Mouse (Mus musculus): ENCODE data around the gene Zfp276. TPM values are rescaled to one million over a fixed set of nuclear protein-coding genes. Genes with fewer than 3 reads are reported as not detected.
"Not testable (repeated sequence)": the region's sequence is repeated elsewhere in the genome, so short reads cannot be mapped to it uniquely, and the experiment has no call there.

Gene Zfp276
- polyA plus RNA-seq, 1 experiment from 2014 or later, result 24.3 TPM

- Histone ChIP-seq H3K9me3 (no peaks in the 10 kb centered on the region), H3K4me2 (no peak overlapping the region), H3K4me3 (no peak overlapping the region), H3K4me1 (replicated peaks) (no peaks in the 10 kb centered on the region), H3K27me3 (no peaks in the 10 kb centered on the region), H3K36me3 (peaks cover 4% of the 10 kb centered on the region; the same call in 1 of the 2 replicates), H3K9ac (no peak overlapping the region), H3K27ac (no peak overlapping the region)
- WGBS, result 86% methylated on average over 13 of the region's 13 CpGs
- ATAC-seq (ENCODE audit: low FRiP score), result no peak
Observed at GRCm38 (mm10) chr8:123280302-123281094, 26.5 kb downstream of the Zfp276 start.

- H3K27ac ChIP-seq; H3K36me3 ChIP-seq; H3K4me3 ChIP-seq; ATAC-seq (ENCODE audit: low FRiP score); H3K4me2 ChIP-seq; H3K4me1 ChIP-seq (replicated peaks); H3K9ac ChIP-seq; H3K9me3 ChIP-seq; H3K27me3 ChIP-seq: not testable (repeated sequence)
- 90% methylated on average over 6 of the region's 6 CpGs for WGBS
Observed at GRCm38 (mm10) chr8:123282994-123283393, 29.0 kb downstream of the Zfp276 start.

- Histone ChIP-seq H3K9me3 (no peaks in the 10 kb centered on the region), H3K4me2 (no peak overlapping the region), H3K9ac (no peak overlapping the region), H3K4me1 (replicated peaks) (no peaks in the 10 kb centered on the region), H3K27ac (no peak overlapping the region), H3K4me3 (no peak overlapping the region), H3K27me3 (no peaks in the 10 kb centered on the region), H3K36me3 (peaks cover 7% of the 10 kb centered on the region)
- 94% methylated on average over 7 of the region's 7 CpGs for WGBS
- ATAC-seq (ENCODE audit: low FRiP score), result no peak
Observed at GRCm38 (mm10) chr8:123283991-123284390, 30.0 kb downstream of the Zfp276 start.

GRCm38 (mm10) chr8:123284493-123284892, 30.5 kb downstream of the Zfp276 start:
- no peaks in the 10 kb centered on the region for H3K4me1 ChIP-seq (replicated peaks)
- no peaks in the 10 kb centered on the region for H3K27me3 ChIP-seq
- no peak for ATAC-seq (ENCODE audit: low FRiP score)
- no peaks in the 10 kb centered on the region for H3K9me3 ChIP-seq
- peaks cover 7% of the 10 kb centered on the region for H3K36me3 ChIP-seq
- no peak overlapping the region for H3K4me2 ChIP-seq
- no peak overlapping the region for H3K27ac ChIP-seq
- H3K4me3 ChIP-seq, result no peak overlapping the region
- WGBS, result 94% methylated on average over 5 of the region's 5 CpGs
- H3K9ac ChIP-seq, result no peak overlapping the region

GRCm38 (mm10) chr8:123287362-123287761, 33.4 kb downstream of the Zfp276 start:
- no peak overlapping the region; the same call in 1 of the 2 replicates for H3K9ac ChIP-seq
- H3K36me3 ChIP-seq, result peaks cover 3% of the 10 kb centered on the region
- H3K9me3 ChIP-seq, result no peaks in the 10 kb centered on the region
- H3K4me2 ChIP-seq, result no peak overlapping the region
- 97% methylated on average over 17 of the region's 17 CpGs for WGBS
- no peaks in the 10 kb centered on the region for H3K4me1 ChIP-seq (replicated peaks)
- no peak overlapping the region for H3K4me3 ChIP-seq
- H3K27me3 ChIP-seq, result no peaks in the 10 kb centered on the region
- ATAC-seq (ENCODE audit: low FRiP score), result no peak
- no peak overlapping the region for H3K27ac ChIP-seq

- Histone ChIP-seq H3K4me2 (no peak overlapping the region), H3K36me3 (peaks cover 3% of the 10 kb centered on the region), H3K27ac (no peak overlapping the region), H3K4me3 (no peak overlapping the region), H3K9ac (no peak overlapping the region), H3K9me3 (no peaks in the 10 kb centered on the region), H3K27me3 (no peaks in the 10 kb centered on the region), H3K4me1 (replicated peaks) (no peaks in the 10 kb centered on the region)
- WGBS, result 81% methylated on average over 3 of the region's 4 CpGs
- ATAC-seq (ENCODE audit: low FRiP score), result no peak
Observed at GRCm38 (mm10) chr8:123290166-123290565, 36.2 kb downstream of the Zfp276 start.

- Histone ChIP-seq H3K36me3 (peaks cover 3% of the 10 kb centered on the region), H3K27me3 (no peaks in the 10 kb centered on the region), H3K4me2 (no peak overlapping the region), H3K27ac (no peak overlapping the region), H3K9me3 (no peaks in the 10 kb centered on the region), H3K4me1 (replicated peaks) (no peaks in the 10 kb centered on the region), H3K9ac (no peak overlapping the region), H3K4me3 (no peak overlapping the region)
- ATAC-seq (ENCODE audit: low FRiP score), result no peak
- WGBS, result 95% methylated on average over 8 of the region's 8 CpGs
Observed at GRCm38 (mm10) chr8:123290679-123291078, 36.7 kb downstream of the Zfp276 start.

- no peak overlapping the region for H3K9ac ChIP-seq
- H3K36me3 ChIP-seq, result peaks cover 7% of the 10 kb centered on the region
- no peaks in the 10 kb centered on the region for H3K9me3 ChIP-seq
- WGBS, result 90% methylated on average over 8 of the region's 8 CpGs
- no peak for ATAC-seq (ENCODE audit: low FRiP score)
- no peak overlapping the region for H3K27ac ChIP-seq
- no peaks in the 10 kb centered on the region for H3K27me3 ChIP-seq
- H3K4me2 ChIP-seq, result no peak overlapping the region
- no peaks in the 10 kb centered on the region for H3K4me1 ChIP-seq (replicated peaks)
- H3K4me3 ChIP-seq, result no peak overlapping the region
Observed at GRCm38 (mm10) chr8:123291716-123292115, 37.7 kb downstream of the Zfp276 start.

GRCm38 (mm10) chr8:123292281-123292680, 38.3 kb downstream of the Zfp276 start:
- no peaks in the 10 kb centered on the region for H3K27me3 ChIP-seq
- H3K36me3 ChIP-seq, result peaks cover 7% of the 10 kb centered on the region
- 93% methylated on average over 3 of the region's 3 CpGs for WGBS
- no peak overlapping the region for H3K9ac ChIP-seq
- no peaks in the 10 kb centered on the region for H3K9me3 ChIP-seq
- H3K27ac ChIP-seq, result no peak overlapping the region
- H3K4me3 ChIP-seq, result no peak overlapping the region
- no peak overlapping the region for H3K4me2 ChIP-seq
- no peaks in the 10 kb centered on the region for H3K4me1 ChIP-seq (replicated peaks)
- no peak for ATAC-seq (ENCODE audit: low FRiP score)

- H3K4me3 ChIP-seq, result no peak overlapping the region
- no peaks in the 10 kb centered on the region for H3K27me3 ChIP-seq
- no peak overlapping the region for H3K27ac ChIP-seq
- H3K4me2 ChIP-seq, result no peak overlapping the region
- no peak overlapping the region for H3K9ac ChIP-seq
- H3K9me3 ChIP-seq, result no peaks in the 10 kb centered on the region
- no peak for ATAC-seq (ENCODE audit: low FRiP score)
- no peaks in the 10 kb centered on the region for H3K4me1 ChIP-seq (replicated peaks)
- peaks cover 7% of the 10 kb centered on the region for H3K36me3 ChIP-seq
- 89% methylated on average over 2 of the region's 2 CpGs for WGBS
Observed at GRCm38 (mm10) chr8:123292785-123293184, 38.8 kb downstream of the Zfp276 start.

- 93% methylated on average over 11 of the region's 11 CpGs for WGBS
Observed at GRCm38 (mm10) chr8:123298301-123298700, 44.3 kb downstream of the Zfp276 start.

GRCm38 (mm10) chr8:123308738-123309137, 54.7 kb downstream of the Zfp276 start:
- Histone ChIP-seq H3K4me2 (no peak overlapping the region), H3K27ac (no peak overlapping the region)

More at GRCm38 (mm10) chr8:123298301-123298700, 44.3 kb downstream of the Zfp276 start:
- 0 out of 2 replicates have a peak, but pooled peaks cover 4% of the 10 kb centered on the region for H3K36me3 ChIP-seq
- no peaks in the 10 kb centered on the region for H3K27me3 ChIP-seq
- ATAC-seq (ENCODE audit: low FRiP score), result no peak
- H3K9me3 ChIP-seq, result no peaks in the 10 kb centered on the region
- no peak overlapping the region for H3K9ac ChIP-seq
- no peak overlapping the region for H3K27ac ChIP-seq
- no peak overlapping the region for H3K4me2 ChIP-seq
- no peak overlapping the region for H3K4me3 ChIP-seq
- no peaks in the 10 kb centered on the region for H3K4me1 ChIP-seq (replicated peaks)

More at GRCm38 (mm10) chr8:123308738-123309137, 54.7 kb downstream of the Zfp276 start:
- Histone ChIP-seq H3K4me3 (no peak overlapping the region), H3K9me3 (no peaks in the 10 kb centered on the region), H3K9ac (no peak overlapping the region), H3K27me3 (no peaks in the 10 kb centered on the region), H3K4me1 (replicated peaks) (no peaks in the 10 kb centered on the region), H3K36me3 (peaks cover 10% of the 10 kb centered on the region)
- 74% methylated on average over 4 of the region's 4 CpGs for WGBS
- no peak for ATAC-seq (ENCODE audit: low FRiP score)
